Mouse (Mus musculus) MEL (cell line): ENCODE results near the gene 6430548M08Rik. TPM values are rescaled to one million over a fixed set of nuclear protein-coding genes. Genes with fewer than 3 reads are reported as not detected.

ENCODE experiments used
- DNase-seq: peaks from one replicate; pipeline ENCODE4 v3.0.0; 2011; ENCODE audit warnings: low read depth, low spot score
- H3K27ac ChIP-seq: 2 replicates; pipeline ENCODE4 v1.5.1; 2012; ENCODE audit warnings: low read depth, mild to moderate bottlenecking, control low read depth, low read length, moderate library complexity; ENCODE audit not compliant: control insufficient read depth
- H3K27me3 ChIP-seq, 2 experiments: fragments of 150-350 bp in 1 of 2; sonication (generic) in 1 of 2; 2 replicates each; pipeline ENCODE4 v1.6.1; 2012; ENCODE audit warnings: low read length in 2 of 2, mild to moderate bottlenecking in 2 of 2, improper control_type of control experiment in 1 of 2, moderate library complexity in 1 of 2; ENCODE audit not compliant: insufficient read depth in 2 of 2, control insufficient read depth in 1 of 2
- H3K36me3 ChIP-seq, 2 experiments: 2 replicates each; pipeline ENCODE4 v1.6.1; 2012 to 2014; ENCODE audit warnings: low read length in 2 of 2, improper control_type of control experiment in 1 of 2, inconsistent platforms in 1 of 2, mild to moderate bottlenecking in 1 of 2; ENCODE audit not compliant: insufficient read depth in 2 of 2, control insufficient read depth in 1 of 2
- H3K4me1 ChIP-seq, 2 experiments: fragments of 150-350 bp in 1 of 2; sonication (generic) in 1 of 2; 2 replicates each; pipeline ENCODE4 v1.6.1; 2012; ENCODE audit warnings: low read length in 2 of 2, improper control_type of control experiment in 1 of 2, mild to moderate bottlenecking in 1 of 2; ENCODE audit not compliant: insufficient read depth in 2 of 2, control insufficient read depth in 1 of 2
- H3K4me3 ChIP-seq, 2 experiments: fragments of 150-350 bp in 1 of 2; sonication (generic) in 1 of 2; 2 replicates each; pipeline ENCODE4 v1.5.1; 2012; ENCODE audit warnings: low read depth in 2 of 2, low read length in 2 of 2, mild to moderate bottlenecking in 2 of 2, moderate library complexity in 2 of 2, control low read depth in 1 of 2, improper control_type of control experiment in 1 of 2; ENCODE audit not compliant: control insufficient read depth in 1 of 2, insufficient read depth in 1 of 2
- H3K79me2 ChIP-seq: 2 replicates; pipeline ENCODE4 v1.6.1; 2012; ENCODE audit warnings: mild to moderate bottlenecking, low read length, moderate library complexity; ENCODE audit not compliant: control insufficient read depth, poor library complexity, insufficient read depth
- H3K9ac ChIP-seq: 2 replicates; pipeline ENCODE4 v1.6.1; 2012; ENCODE audit warnings: low read depth, mild to moderate bottlenecking, control low read depth, low read length, moderate library complexity; ENCODE audit not compliant: control insufficient read depth, poor library complexity, severe bottlenecking
- H3K9me3 ChIP-seq: fragments of 150-350 bp; sonication (generic); replicated peaks from 2 replicates; pipeline ENCODE4 v1.6.1; 2012; ENCODE audit warnings: mild to moderate bottlenecking, low read length, improper control_type of control experiment, moderate library complexity; ENCODE audit not compliant: insufficient read depth
- BHLHE40 ChIP-seq: IDR thresholded peaks from 2 replicates; pipeline ENCODE4 v1.6.1; 2012; ENCODE audit warnings: low read depth, mild to moderate bottlenecking, inconsistent platforms, low read length, improper control_type of control experiment, borderline replicate concordance
- CHD2 ChIP-seq: IDR thresholded peaks from 2 replicates; pipeline ENCODE4 v1.6.1; 2011; ENCODE audit warnings: low read length, improper control_type of control experiment
- CTCF ChIP-seq, 3 experiments: IDR thresholded peaks in 2 of 3; conservative IDR thresholded peaks in 1 of 3; 2 replicates each; pipeline ENCODE4 v1.5.1; 2011 to 2012; ENCODE audit warnings: low read length in 3 of 3, low read depth in 2 of 3, mild to moderate bottlenecking in 2 of 3, improper control_type of control experiment in 1 of 3, inconsistent platforms in 1 of 3, mixed read lengths in 1 of 3, moderate library complexity in 1 of 3; ENCODE audit not compliant: control insufficient read depth in 1 of 3, insufficient read depth in 1 of 3, poor library complexity in 1 of 3, severe bottlenecking in 1 of 3
- E2F4 ChIP-seq: IDR thresholded peaks from 2 replicates; pipeline ENCODE4 v1.6.1; 2011; ENCODE audit warnings: low read depth, low read length, improper control_type of control experiment, borderline replicate concordance
- ELF1 ChIP-seq: IDR thresholded peaks from 2 replicates; pipeline ENCODE4 v1.6.1; 2014; ENCODE audit warnings: low read depth, mild to moderate bottlenecking, inconsistent platforms, low read length, improper control_type of control experiment, moderate library complexity
- EP300 ChIP-seq, 2 experiments: IDR thresholded peaks; 2 replicates each; pipeline ENCODE4 v1.6.1; 2011; ENCODE audit warnings: improper control_type of control experiment in 2 of 2, low read length in 2 of 2, low read depth in 1 of 2, mild to moderate bottlenecking in 1 of 2
- GABPA ChIP-seq: IDR thresholded peaks from 2 replicates; pipeline ENCODE4 v1.6.1; 2012; ENCODE audit warnings: low read depth, mild to moderate bottlenecking, inconsistent platforms, low read length, improper control_type of control experiment, moderate library complexity
- GATA1 ChIP-seq: IDR thresholded peaks from 2 replicates; pipeline ENCODE4 v1.6.1; 2011; ENCODE audit warnings: low read depth, low read length, improper control_type of control experiment
- HCFC1 ChIP-seq: IDR thresholded peaks from 2 replicates; pipeline ENCODE4 v1.6.1; 2012; ENCODE audit warnings: low read depth, mild to moderate bottlenecking, inconsistent platforms, low read length, improper control_type of control experiment, moderate library complexity
- JUND ChIP-seq: IDR thresholded peaks from 2 replicates; pipeline ENCODE4 v1.6.1; 2011; ENCODE audit warnings: low read depth, mild to moderate bottlenecking, improper control_type of control experiment, low read length
- KAT2A ChIP-seq: conservative IDR thresholded peaks from 2 replicates; pipeline ENCODE4 v1.6.1; 2012; ENCODE audit warnings: low read depth, low read length, improper control_type of control experiment, inconsistent platforms
- MAFK ChIP-seq: IDR thresholded peaks from 2 replicates; pipeline ENCODE4 v1.6.1; 2011; ENCODE audit warnings: low read depth, mild to moderate bottlenecking, low read length, improper control_type of control experiment, borderline replicate concordance
- MAX ChIP-seq: IDR thresholded peaks from 2 replicates; pipeline ENCODE4 v1.6.1; 2011; ENCODE audit warnings: low read length, improper control_type of control experiment
- MEF2A ChIP-seq: IDR thresholded peaks from 2 replicates; pipeline ENCODE4 v1.6.1; 2014; ENCODE audit warnings: low read depth, mild to moderate bottlenecking, inconsistent platforms, low read length, improper control_type of control experiment; ENCODE audit not compliant: poor library complexity, insufficient replicate concordance, severe bottlenecking; ENCODE audit errors: extremely low read depth
- MXI1 ChIP-seq: IDR thresholded peaks from 2 replicates; pipeline ENCODE4 v1.6.1; 2011; ENCODE audit warnings: mild to moderate bottlenecking, low read depth, low read length, improper control_type of control experiment
- MYB ChIP-seq: IDR thresholded peaks from 2 replicates; pipeline ENCODE4 v1.6.1; 2011; ENCODE audit warnings: mild to moderate bottlenecking, low read depth, low read length, improper control_type of control experiment
- MYC ChIP-seq: IDR thresholded peaks from 2 replicates; pipeline ENCODE4 v1.6.1; 2011; ENCODE audit warnings: low read depth, mild to moderate bottlenecking, low read length, improper control_type of control experiment, moderate library complexity
- NELFE ChIP-seq: IDR thresholded peaks from 2 replicates; pipeline ENCODE4 v1.6.1; 2011; ENCODE audit warnings: low read depth, low read length, improper control_type of control experiment
- NRF1 ChIP-seq: IDR thresholded peaks from 2 replicates; pipeline ENCODE4 v1.6.1; 2014; ENCODE audit warnings: low read depth, mild to moderate bottlenecking, inconsistent platforms, low read length, improper control_type of control experiment, moderate library complexity; ENCODE audit not compliant: poor library complexity, insufficient read depth, severe bottlenecking
- POLR2A ChIP-seq, 2 experiments: IDR thresholded peaks; 2 replicates each; pipeline ENCODE4 v1.6.1; 2011 to 2012; ENCODE audit warnings: low read length in 2 of 2, mild to moderate bottlenecking in 2 of 2, control low read depth in 1 of 2, improper control_type of control experiment in 1 of 2, low read depth in 1 of 2, moderate library complexity in 1 of 2; ENCODE audit not compliant: control insufficient read depth in 1 of 2, insufficient read depth in 1 of 2, poor library complexity in 1 of 2
- POLR2AphosphoS2 ChIP-seq: IDR thresholded peaks from 2 replicates; pipeline ENCODE4 v1.6.1; 2011; ENCODE audit warnings: low read length, improper control_type of control experiment
- POLR2AphosphoS5 ChIP-seq: IDR thresholded peaks from 2 replicates; pipeline ENCODE4 v1.6.1; 2012; ENCODE audit warnings: low read depth, borderline replicate concordance, mild to moderate bottlenecking, inconsistent platforms, low read length, moderate library complexity, mixed read lengths
- RAD21 ChIP-seq: IDR thresholded peaks from 2 replicates; pipeline ENCODE4 v1.6.1; 2011; ENCODE audit warnings: mild to moderate bottlenecking, low read depth, low read length, improper control_type of control experiment
- RCOR1 ChIP-seq: IDR thresholded peaks from 2 replicates; pipeline ENCODE4 v1.6.1; 2012; ENCODE audit warnings: low read depth, mild to moderate bottlenecking, inconsistent platforms, low read length, improper control_type of control experiment
- SIN3A ChIP-seq: IDR thresholded peaks from 2 replicates; pipeline ENCODE4 v1.6.1; 2012; ENCODE audit warnings: low read length, improper control_type of control experiment, inconsistent platforms
- SMC3 ChIP-seq: IDR thresholded peaks from 2 replicates; pipeline ENCODE4 v1.6.1; 2011; ENCODE audit warnings: low read depth, low read length, improper control_type of control experiment
- TAL1 ChIP-seq: IDR thresholded peaks from 2 replicates; pipeline ENCODE4 v1.6.1; 2012; ENCODE audit warnings: mild to moderate bottlenecking, inconsistent platforms, low read length, moderate library complexity, mixed read lengths
- TBP ChIP-seq: IDR thresholded peaks from 2 replicates; pipeline ENCODE4 v1.8.0; 2011; ENCODE audit warnings: low read depth, low read length, improper control_type of control experiment
- TCF12 ChIP-seq: IDR thresholded peaks from 2 replicates; pipeline ENCODE4 v1.6.1; 2014; ENCODE audit warnings: low read depth, mild to moderate bottlenecking, inconsistent platforms, low read length, improper control_type of control experiment, moderate library complexity
- UBTF ChIP-seq: IDR thresholded peaks from 2 replicates; pipeline ENCODE4 v1.6.1; 2012; ENCODE audit warnings: low read depth, mild to moderate bottlenecking, inconsistent platforms, low read length, improper control_type of control experiment, moderate library complexity, borderline replicate concordance; ENCODE audit not compliant: insufficient read depth
- USF1 ChIP-seq: IDR thresholded peaks from 2 replicates; pipeline ENCODE4 v1.6.1; 2014; ENCODE audit warnings: low read depth, mild to moderate bottlenecking, inconsistent platforms, low read length, improper control_type of control experiment, moderate library complexity
- USF2 ChIP-seq, 2 experiments: IDR thresholded peaks; 2 replicates each; pipeline ENCODE4 v1.6.1; 2011 to 2012; ENCODE audit warnings: improper control_type of control experiment in 2 of 2, low read length in 2 of 2, borderline replicate concordance in 1 of 2, inconsistent platforms in 1 of 2, low read depth in 1 of 2, mild to moderate bottlenecking in 1 of 2; ENCODE audit not compliant: insufficient read depth in 1 of 2
- ZC3H11A ChIP-seq: IDR thresholded peaks from 2 replicates; pipeline ENCODE4 v1.6.1; 2012; ENCODE audit warnings: low read depth, mild to moderate bottlenecking, inconsistent platforms, low read length, improper control_type of control experiment
- ZKSCAN1 ChIP-seq: IDR thresholded peaks from 2 replicates; pipeline ENCODE4 v1.6.1; 2012; ENCODE audit warnings: low read depth, mild to moderate bottlenecking, inconsistent platforms, low read length, improper control_type of control experiment, moderate library complexity
- ZMIZ1 ChIP-seq: IDR thresholded peaks from 2 replicates; pipeline ENCODE4 v1.6.1; 2012; ENCODE audit warnings: low read depth, mild to moderate bottlenecking, inconsistent platforms, low read length, improper control_type of control experiment, moderate library complexity
- ZNF384 ChIP-seq: IDR thresholded peaks from 2 replicates; pipeline ENCODE4 v1.6.1; 2012; ENCODE audit warnings: low read depth, mild to moderate bottlenecking, inconsistent platforms, low read length, improper control_type of control experiment
- polyA plus RNA-seq, 2 experiments: library from polyadenylated mRNA; stranded (reverse) in 1 of 2; unstranded in 1 of 2; fragments of >175 nt in 1 of 2; fragments of >200 nt in 1 of 2; gene quantifications; 2 replicates each; pipeline versions ENCODE4 v1.2.1 to v1.2.4; 2012; ENCODE audit warnings: low replicate concordance in 2 of 2, low read depth in 1 of 2; ENCODE audit not compliant: insufficient read length in 2 of 2, insufficient read depth in 1 of 2, missing spikeins in 1 of 2
- total RNA-seq: library from RNA; depleted of rRNA; stranded (reverse); fragments of 300-350 nt; gene quantifications from 2 replicates; pipeline ENCODE4 v1.2.3, GENCODE M21; 2012; rRNA removed

6430548M08Rik gene
- total RNA-seq (0.69 and 0.96 TPM in 2 replicates), polyA plus RNA-seq (1 to 10 TPM in 1 of 2 experiments, not detected in 1; 1.9 TPM)

DNA sequence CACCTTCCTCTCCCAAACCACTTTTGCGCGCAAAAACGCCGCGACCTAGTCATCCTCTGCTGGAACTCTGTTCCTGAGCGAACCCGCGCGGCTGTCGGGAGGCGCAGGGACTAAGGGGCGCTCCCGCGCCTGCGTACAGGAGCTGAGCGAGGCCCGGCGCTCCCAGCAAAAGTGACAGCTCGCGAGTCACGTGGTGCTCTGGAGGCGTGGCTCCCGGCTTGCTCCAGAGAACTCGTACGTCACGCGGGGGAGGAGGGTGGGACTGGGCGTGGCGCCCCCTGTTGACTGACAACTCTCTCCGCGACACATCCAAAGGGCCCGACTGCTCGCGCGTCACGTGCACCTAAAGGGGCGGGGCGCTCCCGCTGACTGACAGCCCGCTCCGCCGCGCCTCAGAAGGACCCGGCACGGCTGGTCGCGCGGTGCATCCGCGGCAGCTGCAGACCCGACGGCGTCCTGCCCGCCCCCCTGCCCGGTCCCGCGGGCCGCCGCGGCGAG is at the start of gene 6430548M08Rik:
Gene 6430548M08Rik, plus strand, starts transcription at position 395 of the 498 bp plus-strand sequence.
- Histone ChIP-seq H3K9me3 (no peaks in the 10 kb centered on the region), H3K4me3 (peak within 1 kb of the TSS; percentile 67 to 76), H3K36me3 (peaks cover 0 to 11% of the 10 kb centered on the region in 2 experiments; a peak in 2 of 4 replicates), H3K4me1 (peaks cover 9 to 24% of the 10 kb centered on the region in 2 experiments), H3K27me3 (no peaks in the 10 kb centered on the region), H3K9ac (peak within 1 kb of the TSS; percentile 87), H3K79me2 (no peaks in the 10 kb centered on the region; the same call in 1 of the 2 replicates), H3K27ac (peak within 1 kb of the TSS; percentile 90)
- peak; percentile 100 for DNase-seq
- TF ChIP-seq GATA1: no peak
- no peak for TF ChIP-seq TAL1
- peak; percentile 72; the same call in 1 of the 2 replicates for TF ChIP-seq POLR2AphosphoS2
- no peak for TF ChIP-seq MEF2A
- no peak for TF ChIP-seq MYB
- peak; percentile 86; the same call in 1 of the 2 replicates for TF ChIP-seq BHLHE40
- peak; percentile 93 for TF ChIP-seq MXI1
- peak in 2 of 3 experiments; percentile 14 to 31; a peak in 3 of 6 replicates for TF ChIP-seq CTCF (IDR thresholded peaks at IDR 0.05 in 2 of 3, conservative IDR thresholded peaks at IDR 0.05 in 1 of 3; ENCODE audit: control insufficient read depth in 1 of 3, insufficient read depth in 1 of 3, low read depth in 2 of 3, low read length in 3 of 3, poor library complexity in 1 of 3, severe bottlenecking in 1 of 3)
- TF ChIP-seq GABPA: no peak
- no peak for TF ChIP-seq MAFK
- TF ChIP-seq HCFC1: no peak
- TF ChIP-seq SMC3: no peak
- no peak for TF ChIP-seq KAT2A
- no peak for TF ChIP-seq POLR2AphosphoS5
- no peak for TF ChIP-seq EP300 (IDR thresholded peaks at IDR 0.05; ENCODE audit: low read depth in 1 of 2, low read length in 2 of 2)
- peak; percentile 98 for TF ChIP-seq NRF1
- TF ChIP-seq MYC: peak; percentile 25; the same call in 1 of the 2 replicates
- no peak for TF ChIP-seq ZC3H11A
- TF ChIP-seq E2F4: no peak
- TF ChIP-seq TBP: no peak
- TF ChIP-seq SIN3A: peak; percentile 80; the same call in 1 of the 2 replicates
- TF ChIP-seq UBTF: no peak
- TF ChIP-seq TCF12: no peak
- TF ChIP-seq JUND: no peak
- no peak for TF ChIP-seq RCOR1
- TF ChIP-seq ZMIZ1: peak; percentile 77; the same call in 1 of the 2 replicates
- TF ChIP-seq ELF1: no peak
- peak; percentile 100 for TF ChIP-seq USF1
- TF ChIP-seq RAD21: no peak
- peak; percentile 75 to 94 for TF ChIP-seq USF2 (IDR thresholded peaks at IDR 0.05; ENCODE audit: borderline replicate concordance in 1 of 2, insufficient read depth in 1 of 2, low read depth in 1 of 2, low read length in 2 of 2)
- peak; percentile 77 to 84; a peak in 3 of 4 replicates for TF ChIP-seq POLR2A (IDR thresholded peaks at IDR 0.05; ENCODE audit: control insufficient read depth in 1 of 2, insufficient read depth in 1 of 2, low read depth in 1 of 2, low read length in 2 of 2, poor library complexity in 1 of 2)
- TF ChIP-seq ZKSCAN1: no peak
- TF ChIP-seq CHD2: no peak
- no peak for TF ChIP-seq ZNF384
- peak; percentile 99 for TF ChIP-seq MAX
- TF ChIP-seq NELFE: peak; percentile 87
